Mouse (Mus musculus) liver, adult (tissue): Measurements from ENCODE around the gene Rap1b.

ENCODE experiments used
- GATA4 ChIP-seq: IDR thresholded peaks from 2 replicates; pipeline ENCODE4 v1.6.1; 2014; ENCODE audit warnings: mild to moderate bottlenecking, low read length; ENCODE audit not compliant: insufficient replicate concordance

Gene Rap1b

GRCm38 (mm10) chr10:117775401-117776144, 70.3 kb downstream of the Rap1b start:
- TF ChIP-seq GATA4, result no peak

- TF ChIP-seq GATA4, result no peak
Measured at GRCm38 (mm10) chr10:117774817-117775120, 71.1 kb downstream of the Rap1b start.

- TF ChIP-seq GATA4, result no peak
Measured at GRCm38 (mm10) chr10:117774011-117774816, 71.6 kb downstream of the Rap1b start.

- no peak for TF ChIP-seq GATA4
Measured at GRCm38 (mm10) chr10:117773106-117773720, 72.6 kb downstream of the Rap1b start.

GRCm38 (mm10) chr10:117772364-117773105, 73.3 kb downstream of the Rap1b start:
- no peak for TF ChIP-seq GATA4

GRCm38 (mm10) chr10:117771131-117771510, 74.7 kb downstream of the Rap1b start:
- no peak for TF ChIP-seq GATA4

- TF ChIP-seq GATA4, result no peak
Measured at GRCm38 (mm10) chr10:117770286-117771130, 75.3 kb downstream of the Rap1b start.

GRCm38 (mm10) chr10:117769541-117770285, 76.1 kb downstream of the Rap1b start:
- TF ChIP-seq GATA4, result no peak

GRCm38 (mm10) chr10:117768141-117768440, 77.7 kb downstream of the Rap1b start:
- no peak for TF ChIP-seq GATA4

GRCm38 (mm10) chr10:117767286-117768140, 78.3 kb downstream of the Rap1b start:
- no peak for TF ChIP-seq GATA4

- TF ChIP-seq GATA4, result no peak
Measured at GRCm38 (mm10) chr10:117766896-117767160, 79.0 kb downstream of the Rap1b start.

- TF ChIP-seq GATA4, result no peak
Measured at GRCm38 (mm10) chr10:117766111-117766895, 79.5 kb downstream of the Rap1b start.

GRCm38 (mm10) chr10:117765116-117765894, 80.5 kb downstream of the Rap1b start:
- no peak for TF ChIP-seq GATA4
